Mouse (Mus musculus) forebrain, embryonic 12.5 days (tissue): ENCODE results near the gene Cacna1i. TPM values are rescaled to one million over a fixed set of nuclear protein-coding genes. Genes with fewer than 3 reads are reported as not detected.

Experiments used
- ATAC-seq: fragments of 200-750 bp; cut with Nextera tagmentation; 2 replicates; pipeline ENCODE4 v1.8.0; 2017; ENCODE audit warnings: moderate TSS enrichment; ENCODE audit not compliant: low FRiP score
- H3K27ac ChIP-seq: fragments of 300-500 bp; sonication (generic); 2 replicates; pipeline ENCODE4 v1.5.1; 2016; ENCODE audit warnings: mild to moderate bottlenecking
- H3K27me3 ChIP-seq: fragments of 300-500 bp; sonication (generic); 2 replicates; pipeline ENCODE4 v1.6.1; 2016; ENCODE audit warnings: mild to moderate bottlenecking
- H3K36me3 ChIP-seq: fragments of 300-500 bp; sonication (generic); replicated peaks from 2 replicates; pipeline ENCODE4 v1.6.1; 2016; ENCODE audit warnings: mild to moderate bottlenecking
- H3K4me1 ChIP-seq: fragments of 300-500 bp; sonication (generic); 2 replicates; pipeline ENCODE4 v1.6.1; 2016
- H3K4me2 ChIP-seq: fragments of 300-500 bp; sonication (generic); 2 replicates; pipeline ENCODE4 v1.6.1; 2016; ENCODE audit warnings: mild to moderate bottlenecking, moderate library complexity
- H3K4me3 ChIP-seq: fragments of 300-500 bp; sonication (generic); replicated peaks from 2 replicates; pipeline ENCODE4 v1.5.1; 2016; ENCODE audit warnings: mild to moderate bottlenecking
- H3K9ac ChIP-seq: fragments of 300-500 bp; sonication (generic); 2 replicates; pipeline ENCODE4 v1.6.1; 2016; ENCODE audit warnings: mild to moderate bottlenecking
- H3K9me3 ChIP-seq: fragments of 300-500 bp; sonication (generic); 2 replicates; pipeline ENCODE4 v1.6.1; 2016
- WGBS: fragments of 180-500 bp; shearing (Covaris S2); methylation state at CpG from one replicate; pipeline ENCODE4 v1.1.7; 2016; 5-methylcytosine and 5-hydroxymethylcytosine counted together
- polyA plus RNA-seq: library from polyadenylated mRNA; unstranded; fragments of >200 nt; fragmentation: Nextera tagmentation; extraction: Ambion mirVana; gene quantifications from 2 replicates; pipeline ENCODE4 v1.2.1, GENCODE M21; 2016

Cacna1i gene
- polyA plus RNA-seq, 1 experiment from 2014 or later = 0.17 TPM

GRCm38 (mm10) chr15:80278121-80278759, 8.8 kb upstream of the Cacna1i start:
- Histone ChIP-seq H3K27ac (no peak overlapping the region), H3K36me3 (no peaks in the 10 kb centered on the region), H3K9ac (no peak overlapping the region), H3K9me3 (no peaks in the 10 kb centered on the region), H3K4me2 (no peak overlapping the region), H3K4me1 (peaks cover 13% of the 10 kb centered on the region), H3K4me3 (no peak overlapping the region), H3K27me3 (peaks cover 53% of the 10 kb centered on the region)
- 76% methylated on average over 5 of the region's 5 CpGs for WGBS
- ATAC-seq = no peak

GRCm38 (mm10) chr15:80279053-80279452, 8.0 kb upstream of the Cacna1i start:
- Histone ChIP-seq H3K4me1 (peaks cover 13% of the 10 kb centered on the region), H3K9ac (no peak overlapping the region), H3K4me2 (no peak overlapping the region), H3K27ac (no peak overlapping the region), H3K9me3 (no peaks in the 10 kb centered on the region), H3K4me3 (no peak overlapping the region), H3K27me3 (peaks cover 53% of the 10 kb centered on the region), H3K36me3 (no peaks in the 10 kb centered on the region)
- 85% methylated on average over 2 of the region's 2 CpGs for WGBS
- no peak for ATAC-seq

GRCm38 (mm10) chr15:80280646-80281045, 6.4 kb upstream of the Cacna1i start:
- no peak overlapping the region for H3K27ac ChIP-seq
- no peaks in the 10 kb centered on the region for H3K36me3 ChIP-seq
- H3K4me1 ChIP-seq = peaks cover 13% of the 10 kb centered on the region
- H3K4me3 ChIP-seq = no peak overlapping the region
- no peak overlapping the region for H3K9ac ChIP-seq
- ATAC-seq = no peak
- WGBS = 24% methylated on average over 6 of the region's 6 CpGs
- H3K4me2 ChIP-seq = no peak overlapping the region
- peaks cover 62% of the 10 kb centered on the region for H3K27me3 ChIP-seq
- no peaks in the 10 kb centered on the region for H3K9me3 ChIP-seq

GRCm38 (mm10) chr15:80288036-80288435, 998 bp downstream of the Cacna1i start:
- H3K9ac ChIP-seq = peak overlapping the region; percentile 48; the same call in 1 of the 2 replicates
- no peak for ATAC-seq
- no peaks in the 10 kb centered on the region for H3K36me3 ChIP-seq
- peak overlapping the region; percentile 89 for H3K4me2 ChIP-seq
- peaks cover 85% of the 10 kb centered on the region for H3K27me3 ChIP-seq
- peaks cover 9% of the 10 kb centered on the region for H3K4me1 ChIP-seq
- H3K4me3 ChIP-seq = peak overlapping the region; percentile 51
- no peak overlapping the region for H3K27ac ChIP-seq
- no peaks in the 10 kb centered on the region for H3K9me3 ChIP-seq
- WGBS = under 1% methylated on average over 23 of the region's 23 CpGs

- H3K4me2 ChIP-seq = no peak overlapping the region; the same call in 1 of the 2 replicates
- H3K4me3 ChIP-seq = no peak overlapping the region
- peaks cover 72% of the 10 kb centered on the region for H3K27me3 ChIP-seq
- H3K36me3 ChIP-seq = no peaks in the 10 kb centered on the region
- ATAC-seq = no peak
- no peak overlapping the region for H3K9ac ChIP-seq
- no peak overlapping the region for H3K27ac ChIP-seq
- 6% methylated on average over 10 of the region's 10 CpGs for WGBS
- no peaks in the 10 kb centered on the region for H3K9me3 ChIP-seq
- peaks cover 9% of the 10 kb centered on the region for H3K4me1 ChIP-seq
Measured at GRCm38 (mm10) chr15:80289436-80289835, 2.4 kb downstream of the Cacna1i start.

- H3K27ac ChIP-seq = no peak overlapping the region
- 92% methylated on average over 1 of the region's 1 CpGs for WGBS
Measured at GRCm38 (mm10) chr15:80297146-80297545, 10.1 kb downstream of the Cacna1i start.

GRCm38 (mm10) chr15:80303779-80304178, 16.7 kb downstream of the Cacna1i start:
- H3K4me2 ChIP-seq = no peak overlapping the region
- H3K4me3 ChIP-seq = no peak overlapping the region
- WGBS = 76% methylated on average over 14 of the region's 14 CpGs
- no peaks in the 10 kb centered on the region for H3K9me3 ChIP-seq
- H3K27me3 ChIP-seq = peaks cover 17% of the 10 kb centered on the region; the same call in 1 of the 2 replicates
- H3K9ac ChIP-seq = no peak overlapping the region
- no peaks in the 10 kb centered on the region for H3K36me3 ChIP-seq
- no peak overlapping the region for H3K27ac ChIP-seq
- ATAC-seq = no peak
- H3K4me1 ChIP-seq = 0 out of 2 replicates have a peak, but pooled peaks cover 3% of the 10 kb centered on the region

More at GRCm38 (mm10) chr15:80297146-80297545, 10.1 kb downstream of the Cacna1i start:
- ATAC-seq = no peak
- Histone ChIP-seq H3K9ac (no peak overlapping the region), H3K4me1 (no peaks in the 10 kb centered on the region), H3K4me2 (no peak overlapping the region), H3K4me3 (no peak overlapping the region), H3K27me3 (peaks cover 7% of the 10 kb centered on the region; the same call in 1 of the 2 replicates), H3K9me3 (no peaks in the 10 kb centered on the region), H3K36me3 (no peaks in the 10 kb centered on the region)

GRCm38 (mm10) chr15:80304188-80304587, 17.1 kb downstream of the Cacna1i start:
- Histone ChIP-seq H3K9ac (no peak overlapping the region), H3K27ac (no peak overlapping the region), H3K36me3 (no peaks in the 10 kb centered on the region), H3K9me3 (no peaks in the 10 kb centered on the region), H3K4me2 (no peak overlapping the region), H3K4me1 (0 out of 2 replicates have a peak, but pooled peaks cover 3% of the 10 kb centered on the region), H3K4me3 (no peak overlapping the region), H3K27me3 (peaks cover 17% of the 10 kb centered on the region; the same call in 1 of the 2 replicates)
- WGBS = 82% methylated on average over 12 of the region's 12 CpGs
- ATAC-seq = no peak

- WGBS = 76% methylated on average over 8 of the region's 8 CpGs
- no peaks in the 10 kb centered on the region for H3K9me3 ChIP-seq
- H3K27me3 ChIP-seq = peaks cover 17% of the 10 kb centered on the region; the same call in 1 of the 2 replicates
- H3K4me3 ChIP-seq = no peak overlapping the region
- no peak overlapping the region for H3K4me2 ChIP-seq
- H3K4me1 ChIP-seq = 0 out of 2 replicates have a peak, but pooled peaks cover 3% of the 10 kb centered on the region
- no peaks in the 10 kb centered on the region for H3K36me3 ChIP-seq
- no peak overlapping the region for H3K27ac ChIP-seq
- no peak overlapping the region for H3K9ac ChIP-seq
- ATAC-seq = no peak
Measured at GRCm38 (mm10) chr15:80306146-80306545, 19.1 kb downstream of the Cacna1i start.

GRCm38 (mm10) chr15:80314731-80315130, 27.7 kb downstream of the Cacna1i start:
- Histone ChIP-seq H3K27ac (no peak overlapping the region), H3K27me3 (no peaks in the 10 kb centered on the region)

GRCm38 (mm10) chr15:80316966-80317634, 30.1 kb downstream of the Cacna1i start:
- no peak for ATAC-seq
- no peak overlapping the region for H3K9ac ChIP-seq

More at GRCm38 (mm10) chr15:80314731-80315130, 27.7 kb downstream of the Cacna1i start:
- Histone ChIP-seq H3K9ac (0 out of 2 replicates have a peak overlapping the region, but pooled peaks have one; percentile 12), H3K4me3 (no peak overlapping the region), H3K36me3 (no peaks in the 10 kb centered on the region), H3K9me3 (no peaks in the 10 kb centered on the region), H3K4me1 (peaks cover 29% of the 10 kb centered on the region), H3K4me2 (no peak overlapping the region)
- peak; percentile 69 for ATAC-seq
- 18% methylated on average over 7 of the region's 7 CpGs for WGBS

GRCm38 (mm10) chr15:80317841-80318530, 30.9 kb downstream of the Cacna1i start:
- WGBS = 68% methylated on average over 8 of the region's 8 CpGs
- ATAC-seq = no peak

More at GRCm38 (mm10) chr15:80316966-80317634, 30.1 kb downstream of the Cacna1i start:
- H3K4me3 ChIP-seq = no peak overlapping the region
- H3K27me3 ChIP-seq = 0 out of 2 replicates have a peak, but pooled peaks cover 3% of the 10 kb centered on the region
- H3K27ac ChIP-seq = no peak overlapping the region
- H3K4me2 ChIP-seq = no peak overlapping the region
- no peaks in the 10 kb centered on the region for H3K36me3 ChIP-seq
- peaks cover 29% of the 10 kb centered on the region for H3K4me1 ChIP-seq
- no peaks in the 10 kb centered on the region for H3K9me3 ChIP-seq
- 85% methylated on average over 6 of the region's 6 CpGs for WGBS

More at GRCm38 (mm10) chr15:80317841-80318530, 30.9 kb downstream of the Cacna1i start:
- 0 out of 2 replicates have a peak, but pooled peaks cover 6% of the 10 kb centered on the region for H3K27me3 ChIP-seq
- no peak overlapping the region for H3K4me2 ChIP-seq
- no peak overlapping the region for H3K9ac ChIP-seq
- no peaks in the 10 kb centered on the region for H3K36me3 ChIP-seq
- H3K27ac ChIP-seq = no peak overlapping the region
- H3K4me1 ChIP-seq = peaks cover 33% of the 10 kb centered on the region
- no peak overlapping the region for H3K4me3 ChIP-seq
- no peaks in the 10 kb centered on the region for H3K9me3 ChIP-seq
